In genomic region chr15:86777998-86778397, GRCm38 (mm10) we compare ENCODE assay signal across 12 mouse cellular contexts.
"Had no signal": no experiment of that assay in that cellular context is flagged by ENCODE, and none has a peak within 500 bp of the region (broad histone marks: within the 10 kb centered on the region; RNA-seq: fewer than 3 reads in every experiment).

No protein-coding gene starts in this region.

- H3K4me2 ChIP-seq: hindbrain, embryonic 15.5 days; kidney, embryonic 15.5 days; midbrain, embryonic 15.5 days; neural tube, embryonic 13.5 days had no signal

- ATAC-seq: midbrain, embryonic 15.5 days had no signal

- H3K36me3 ChIP-seq: hindbrain, embryonic 15.5 days; kidney, embryonic 15.5 days; midbrain, embryonic 10.5 days; midbrain, embryonic 15.5 days; neural tube, embryonic 13.5 days had no signal

- DNase-seq: kidney, adult 2 months; kidney, postnatal 14 days; left cerebral cortex, postnatal 4 days; right cerebral cortex, postnatal 14 days; thymus, adult 2 months; thymus, postnatal 25 days had no signal

- H3K27me3 ChIP-seq: hindbrain, embryonic 15.5 days; kidney, embryonic 15.5 days; midbrain, embryonic 15.5 days; neural tube, embryonic 13.5 days had no signal

- H3K9ac ChIP-seq: hindbrain, embryonic 15.5 days; kidney, embryonic 15.5 days; liver, embryonic 14.5 days; midbrain, embryonic 15.5 days; neural tube, embryonic 13.5 days had no signal

- H3K27ac ChIP-seq: hindbrain, embryonic 15.5 days; kidney, embryonic 15.5 days; liver, embryonic 14.5 days; midbrain, embryonic 10.5 days; midbrain, embryonic 15.5 days; neural tube, embryonic 13.5 days had no signal

- H3K4me3 ChIP-seq: hindbrain, embryonic 15.5 days; kidney, embryonic 15.5 days; midbrain, embryonic 10.5 days; midbrain, embryonic 15.5 days; neural tube, embryonic 13.5 days had no signal

- H3K9me3 ChIP-seq: hindbrain, embryonic 15.5 days; kidney, embryonic 15.5 days; midbrain, embryonic 10.5 days; midbrain, embryonic 15.5 days; neural tube, embryonic 13.5 days had no signal

- H3K4me1 ChIP-seq: hindbrain, embryonic 15.5 days; kidney, embryonic 15.5 days; midbrain, embryonic 10.5 days; midbrain, embryonic 15.5 days had no signal
